Mouse (Mus musculus) lung, postnatal 14 days (tissue): ENCODE data around the gene Gif.
A peak's percentile ranks its signal among the peaks of the same experiment; 100 is the strongest.

Experiments used
- DNase-seq: peaks from one replicate; pipeline ENCODE4 v3.0.0; 2021

The Gif gene

GRCm38 (mm10) chr19:11747298-11747697 is at the start of gene Gif:
Gene Gif, plus strand, starts transcription at chr19:11747554.
- no peak for DNase-seq

GRCm38 (mm10) chr19:11698342-11698741 is 49.0 kb upstream of the Gif start:
- no peak for DNase-seq

- no peak for DNase-seq
Measured at GRCm38 (mm10) chr19:11712451-11712850, 34.9 kb upstream of the Gif start.

- DNase-seq: no peak
Measured at GRCm38 (mm10) chr19:11720071-11720470, 27.3 kb upstream of the Gif start.

GRCm38 (mm10) chr19:11723870-11724269 is 23.5 kb upstream of the Gif start:
- DNase-seq: no peak

- DNase-seq: peak; percentile 33
Measured at GRCm38 (mm10) chr19:11724275-11724674, 23.1 kb upstream of the Gif start.

- no peak for DNase-seq
Measured at GRCm38 (mm10) chr19:11725915-11726314, 21.4 kb upstream of the Gif start.

- DNase-seq: no peak
Measured at GRCm38 (mm10) chr19:11727304-11727703, 20.1 kb upstream of the Gif start.

GRCm38 (mm10) chr19:11730278-11730677 is 17.1 kb upstream of the Gif start:
- DNase-seq: no peak

GRCm38 (mm10) chr19:11736455-11736854 is 10.9 kb upstream of the Gif start:
- DNase-seq: no peak

GRCm38 (mm10) chr19:11745680-11746079 is 1.7 kb upstream of the Gif start:
- no peak for DNase-seq

- DNase-seq: no peak
Measured at GRCm38 (mm10) chr19:11765059-11765458, 17.7 kb downstream of the Gif start.

GRCm38 (mm10) chr19:11766413-11766812 is 19.1 kb downstream of the Gif start:
- no peak for DNase-seq

GRCm38 (mm10) chr19:11768163-11768562 is 20.8 kb downstream of the Gif start:
- DNase-seq: peak; percentile 28

GRCm38 (mm10) chr19:11769257-11769920 is 22.0 kb downstream of the Gif start:
- no peak for DNase-seq

- DNase-seq: peak; percentile 91
Measured at GRCm38 (mm10) chr19:11770205-11770892, 23.0 kb downstream of the Gif start, which contains the start of gene Mrpl16. Gene Mrpl16, plus strand, starts transcription at chr19:11770391.

- DNase-seq: peak; percentile 73
Measured at GRCm38 (mm10) chr19:11777191-11777865, 30.0 kb downstream of the Gif start.

- DNase-seq: no peak
Measured at GRCm38 (mm10) chr19:11785409-11786154, 38.2 kb downstream of the Gif start.

GRCm38 (mm10) chr19:11787826-11788225 is 40.5 kb downstream of the Gif start:
- DNase-seq: no peak

- DNase-seq: no peak
Measured at GRCm38 (mm10) chr19:11788876-11789275, 41.5 kb downstream of the Gif start.

GRCm38 (mm10) chr19:11791825-11792224 is 44.5 kb downstream of the Gif start:
- no peak for DNase-seq

- no peak for DNase-seq
Measured at GRCm38 (mm10) chr19:11793741-11794359, 46.5 kb downstream of the Gif start.

- no peak for DNase-seq
Measured at GRCm38 (mm10) chr19:11794447-11794846, 47.1 kb downstream of the Gif start.
